Mouse (Mus musculus) gastrocnemius, adult 8-10 months (tissue): ENCODE results near the gene 1700020A23Rik. TPM values are rescaled to one million over a fixed set of nuclear protein-coding genes. Genes with fewer than 3 reads are reported as not detected.
"Not testable (repeated sequence)": the region's sequence is repeated elsewhere in the genome, so short reads cannot be mapped to it uniquely, and the experiment has no call there.

Source experiments
- DNase-seq, 2 experiments: peaks; one replicate each; pipeline ENCODE4 v3.0.0; 2022; ENCODE audit warnings: low spot score in 2 of 2
- total RNA-seq, 4 experiments: library from RNA; stranded (reverse); gene quantifications; 2 replicates each; pipeline ENCODE4 v1.2.4; 2022

Gene 1700020A23Rik
- total RNA-seq = not detected

DNA sequence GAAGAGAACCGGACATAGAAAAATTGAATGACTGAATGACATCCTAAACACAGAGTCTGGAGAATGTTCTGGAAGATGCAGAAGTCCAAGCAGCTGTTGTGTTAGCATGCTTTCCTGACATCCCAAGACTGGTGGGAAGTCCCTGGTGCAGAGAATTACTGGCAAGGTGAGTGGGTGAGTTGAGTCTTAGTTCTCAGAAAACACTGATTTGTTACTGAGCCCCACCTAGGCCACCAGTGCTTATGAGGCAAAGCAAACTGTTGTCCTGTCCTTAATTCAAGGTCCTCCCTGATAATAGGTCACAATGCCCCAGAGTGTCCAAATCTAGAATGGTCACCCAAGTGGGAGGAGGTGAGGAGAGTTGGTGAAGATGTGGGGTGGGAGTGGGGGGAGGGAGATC, at the start of gene 1700020A23Rik, which contains the start of gene Gm28372:
1700020A23Rik (plus strand) TSS at position 321 of the 400 bp plus-strand sequence.
Gm28372 (plus strand) TSS at position 301 of the 400 bp plus-strand sequence.
- DNase-seq = no peak

DNA sequence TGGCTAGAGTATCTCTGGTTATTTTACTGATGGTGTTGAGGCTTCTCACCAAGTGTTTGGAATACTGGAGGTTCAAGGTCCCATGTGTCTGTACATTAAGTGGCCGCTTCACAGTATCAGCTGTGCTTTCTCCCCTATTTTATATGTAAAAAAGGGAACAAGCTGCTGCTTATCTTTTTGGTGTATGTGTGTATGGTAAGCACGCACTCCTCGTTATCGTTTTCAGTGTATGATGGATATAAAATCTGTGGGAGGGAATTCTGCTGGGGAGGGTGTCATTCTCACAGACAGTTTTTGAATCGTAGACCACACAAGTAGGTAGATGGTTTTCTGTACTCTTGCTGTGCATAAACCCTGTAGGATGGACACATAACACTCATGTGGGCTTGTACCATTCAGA, 47.5 kb upstream of the 1700020A23Rik start:
- no peak for DNase-seq

DNA sequence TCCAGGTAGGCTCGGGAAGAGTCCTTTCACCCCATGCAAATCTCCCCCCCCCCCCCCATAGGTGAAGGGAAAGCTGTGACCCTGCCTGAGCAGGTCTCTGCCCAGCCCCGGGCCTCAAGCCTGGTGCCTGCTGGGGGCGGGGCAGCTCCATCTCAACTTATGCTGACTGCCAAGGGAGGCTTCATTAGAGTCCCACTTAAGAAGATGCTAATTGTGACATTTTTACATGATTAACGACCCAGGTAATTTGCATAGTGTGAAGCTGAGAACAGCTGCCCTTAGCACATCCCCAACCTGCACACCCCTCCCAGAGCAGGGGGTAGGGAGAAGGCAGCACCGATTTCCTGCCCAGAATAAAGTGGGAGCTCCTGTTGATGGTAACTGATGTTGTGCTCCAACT, 46.2 kb upstream of the 1700020A23Rik start:
- DNase-seq = no peak

DNA sequence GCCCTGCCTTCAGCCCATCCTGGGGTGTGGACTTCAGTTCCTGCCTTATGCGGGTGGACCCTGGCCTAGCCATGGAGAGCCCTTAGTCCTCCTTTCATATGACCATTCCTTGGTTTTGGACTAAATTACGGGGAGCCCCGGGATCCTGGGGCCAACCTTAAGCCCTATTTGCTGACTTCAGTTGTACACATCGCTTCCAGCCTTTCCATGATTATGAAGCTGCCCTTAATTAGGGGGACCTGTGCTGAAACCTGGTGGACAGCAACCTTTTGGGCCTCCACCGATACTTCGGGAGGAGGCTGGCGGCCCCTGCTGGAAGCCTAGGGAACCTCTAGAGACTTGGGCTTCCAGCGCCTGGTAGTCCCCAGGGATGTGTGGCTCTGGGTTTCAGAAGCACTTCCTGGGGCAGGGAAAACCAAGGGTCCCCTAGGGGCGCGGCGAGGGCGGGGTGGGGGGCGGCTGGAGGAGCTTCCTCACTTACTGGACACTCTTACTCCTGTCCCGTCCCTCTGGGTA, 42.5 kb upstream of the 1700020A23Rik start:
- DNase-seq = no peak

DNA sequence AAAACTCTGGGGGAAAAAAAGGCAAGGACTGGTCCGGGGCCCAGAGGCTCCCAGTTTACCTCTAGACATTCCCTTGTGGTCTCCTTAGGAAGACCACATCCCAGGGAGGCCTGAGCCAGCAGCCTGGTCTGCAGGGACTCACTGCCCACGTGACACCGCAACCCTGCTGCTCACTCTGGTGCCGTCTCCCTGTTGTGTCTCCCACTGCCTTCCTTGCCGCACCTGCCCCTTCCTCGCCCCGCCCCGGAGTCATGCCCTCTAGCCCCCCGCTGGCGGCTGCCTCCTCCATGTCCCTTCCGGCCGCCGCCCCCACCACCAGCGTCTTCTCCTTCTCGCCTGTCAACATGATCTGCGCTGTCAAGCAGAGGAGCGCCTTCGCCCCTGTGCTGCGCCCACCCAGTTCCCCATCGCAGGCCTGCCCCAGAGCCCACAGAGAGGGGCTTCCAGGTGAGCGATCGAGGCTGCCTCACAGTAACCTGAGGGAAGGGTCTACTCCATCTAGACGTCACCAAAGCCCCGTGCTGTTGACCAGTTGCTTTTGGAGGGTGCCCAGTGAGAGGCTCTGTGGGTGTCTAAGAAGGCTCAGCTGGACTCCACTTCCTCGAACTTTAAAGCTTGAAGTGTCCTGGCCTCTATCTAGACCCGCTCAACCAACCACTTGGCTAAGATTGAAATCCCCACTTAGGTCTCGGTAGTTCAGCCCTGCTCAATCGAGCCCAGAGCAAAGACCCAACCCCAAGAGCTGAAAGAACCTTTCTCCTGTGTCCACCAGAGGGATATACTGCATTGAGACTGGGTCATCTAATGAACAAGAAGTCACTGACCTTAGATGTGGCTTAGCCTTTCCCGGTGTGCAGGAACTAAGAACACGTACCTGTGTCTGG, 39.6 kb upstream of the 1700020A23Rik start:
- no peak for DNase-seq

DNA sequence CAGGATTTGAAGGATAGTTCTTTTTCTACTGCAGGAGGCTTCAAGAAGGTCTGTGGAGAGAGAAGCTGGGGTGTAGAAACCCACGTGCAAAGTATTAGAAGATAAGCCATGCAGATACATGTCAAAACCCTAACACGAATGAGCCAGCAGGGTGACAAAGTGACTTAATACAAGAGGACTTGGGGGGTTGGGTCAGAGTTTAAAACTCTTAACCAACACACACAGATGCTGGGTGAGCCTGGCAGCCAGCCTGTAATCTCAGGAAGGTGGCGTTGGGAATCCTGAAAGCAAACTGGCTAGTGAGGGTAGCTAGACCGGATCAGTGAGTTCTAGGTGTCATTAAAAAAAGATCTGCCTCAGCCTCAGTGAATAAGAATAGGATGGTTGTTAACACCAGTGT, 37.7 kb upstream of the 1700020A23Rik start:
- DNase-seq = no peak

DNA sequence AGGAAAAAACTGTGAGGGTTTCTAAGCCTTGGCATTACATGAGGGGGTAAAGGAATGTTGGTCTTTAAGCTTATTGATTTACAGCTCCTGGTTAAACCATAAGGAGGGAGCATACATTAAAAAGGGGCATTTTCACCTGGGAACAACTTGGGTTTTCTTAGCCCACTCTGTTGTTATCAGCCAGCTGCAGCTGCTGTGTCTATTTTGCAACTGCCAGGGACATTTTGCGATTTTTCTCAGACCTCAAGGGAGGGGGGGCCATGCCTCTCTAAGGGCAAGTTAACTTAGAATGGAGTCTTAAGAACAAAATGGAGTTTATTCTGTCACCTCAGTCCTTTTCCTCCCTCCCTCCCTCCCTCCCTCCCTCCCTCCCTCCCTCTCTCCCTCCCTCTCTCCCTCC, 32.0 kb upstream of the 1700020A23Rik start:
- not testable (repeated sequence) for DNase-seq

DNA sequence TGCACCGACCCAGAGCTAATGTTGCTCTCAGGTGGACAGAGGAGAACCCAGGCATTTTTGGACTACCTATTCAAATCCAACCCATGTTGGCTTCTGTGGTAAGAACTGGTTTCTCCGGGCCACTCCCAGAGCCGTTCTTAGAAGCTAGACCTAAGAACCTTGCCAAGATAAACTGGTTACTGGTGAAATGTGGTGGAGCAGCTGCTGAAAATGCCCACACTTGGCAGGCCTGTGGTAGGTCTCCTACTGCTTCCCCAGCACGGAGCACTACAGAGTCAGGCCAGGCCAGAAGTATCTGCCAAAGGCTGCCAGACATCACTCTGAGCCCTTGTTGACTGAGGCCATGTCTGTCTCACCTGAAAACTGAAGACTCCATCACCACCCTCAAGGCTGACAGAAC, 30.1 kb upstream of the 1700020A23Rik start:
- DNase-seq = no peak

DNA sequence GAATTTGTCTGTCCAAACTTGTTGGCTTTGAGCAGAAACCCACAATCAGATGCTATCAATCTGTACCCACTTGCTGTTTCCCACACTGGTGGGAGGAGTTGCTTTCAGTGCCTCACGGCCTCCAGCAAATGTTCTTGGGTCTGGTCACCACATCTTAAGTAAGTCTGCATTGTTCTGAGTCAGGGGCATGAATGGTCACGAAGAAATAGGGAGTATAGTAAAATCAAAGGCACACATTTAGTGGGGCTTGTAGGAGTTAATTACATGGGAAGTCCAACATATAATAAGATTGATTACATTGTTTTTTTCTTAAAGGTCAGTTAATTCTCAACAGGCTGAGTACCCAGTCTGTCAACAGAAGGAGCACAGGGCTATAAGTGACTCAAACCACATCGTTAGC, 21.9 kb upstream of the 1700020A23Rik start:
- DNase-seq = no peak

DNA sequence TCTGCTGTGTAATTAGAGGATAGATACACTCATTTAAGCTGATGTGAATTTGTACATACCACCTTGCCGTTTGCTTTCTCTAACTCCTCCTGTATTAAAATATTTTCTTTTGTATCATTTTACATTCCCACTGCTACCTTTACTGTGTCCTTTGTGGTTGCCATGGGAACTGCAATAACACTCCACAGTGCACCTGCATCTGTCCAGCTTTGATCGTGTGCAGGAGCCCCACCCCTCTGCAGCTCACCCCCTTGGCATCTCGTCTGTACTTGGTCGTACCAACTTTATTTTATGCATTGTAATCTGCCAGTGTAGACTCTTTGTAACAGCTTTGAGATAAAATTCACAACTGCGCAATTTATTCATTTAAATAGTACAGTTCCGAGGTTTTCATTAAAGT, 21.2 kb upstream of the 1700020A23Rik start:
- no peak for DNase-seq

DNA sequence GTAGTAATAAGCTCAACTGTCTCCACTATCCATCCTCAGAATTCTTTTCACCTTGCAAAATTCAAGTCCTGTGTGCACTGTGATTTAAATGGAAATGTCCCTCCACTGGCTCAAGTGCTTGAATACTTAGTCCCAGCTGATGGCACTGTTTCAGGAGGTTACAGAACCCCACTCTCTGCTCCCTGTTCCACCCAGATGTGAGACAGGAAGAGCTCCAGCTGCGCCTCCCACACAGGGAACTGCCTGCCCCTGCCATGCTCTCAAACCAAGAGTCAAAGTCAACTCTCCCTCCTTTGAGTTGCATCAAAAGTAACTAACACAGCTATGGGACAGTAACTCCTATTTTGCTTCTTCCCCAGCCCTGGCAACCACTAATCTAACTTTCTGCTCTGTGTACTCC, 18.8 kb upstream of the 1700020A23Rik start:
- no peak for DNase-seq

DNA sequence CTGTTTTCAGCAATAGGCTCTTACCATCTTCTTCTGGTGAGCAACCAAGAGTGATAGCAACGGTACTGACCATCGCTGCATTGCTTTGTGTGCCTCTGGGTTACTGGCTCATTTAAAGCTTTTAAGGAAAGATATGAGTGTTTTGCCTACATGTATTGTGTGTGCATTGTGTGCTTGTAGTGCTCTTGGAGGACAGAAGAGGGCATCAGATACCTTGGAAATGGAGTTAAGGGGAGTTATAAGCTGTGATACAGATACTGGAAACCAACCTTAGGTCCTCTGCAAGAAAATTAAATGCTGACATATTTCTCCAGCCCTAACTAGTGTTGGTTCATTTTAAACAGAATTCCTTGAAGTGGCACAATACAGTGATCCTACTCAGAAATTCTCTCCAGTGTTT, 16.3 kb upstream of the 1700020A23Rik start:
- DNase-seq = no peak

DNA sequence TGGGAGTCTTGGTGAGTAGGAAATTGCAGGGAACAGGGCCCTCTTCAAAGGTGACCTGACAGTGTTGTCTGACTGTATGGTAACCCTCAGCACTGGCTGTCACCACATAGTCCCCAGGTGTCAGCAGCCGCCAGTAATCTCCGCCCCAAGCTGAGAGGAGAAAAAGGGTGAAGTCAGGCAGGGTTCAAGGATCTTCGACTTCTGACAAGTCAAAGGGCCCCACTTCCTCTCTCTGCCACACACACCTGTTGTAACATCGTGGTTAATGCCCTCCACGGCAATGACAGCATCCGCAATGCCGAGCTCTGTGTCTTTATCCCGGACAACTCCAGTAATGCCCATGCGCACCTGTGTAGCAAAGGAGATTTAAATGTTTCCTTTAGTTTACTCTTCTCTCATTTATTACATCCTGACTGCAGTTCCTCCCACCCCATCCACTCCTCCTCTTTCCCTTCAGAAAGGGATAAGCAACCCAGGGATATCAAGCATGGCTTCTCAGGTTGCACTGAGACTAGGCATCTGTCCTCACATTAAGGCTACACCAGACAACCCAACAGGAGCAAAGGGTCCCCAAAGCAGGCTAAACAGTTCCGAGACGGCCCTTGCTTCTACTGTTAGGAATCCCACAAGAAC, 13.9 kb upstream of the 1700020A23Rik start:
- DNase-seq = no peak

DNA sequence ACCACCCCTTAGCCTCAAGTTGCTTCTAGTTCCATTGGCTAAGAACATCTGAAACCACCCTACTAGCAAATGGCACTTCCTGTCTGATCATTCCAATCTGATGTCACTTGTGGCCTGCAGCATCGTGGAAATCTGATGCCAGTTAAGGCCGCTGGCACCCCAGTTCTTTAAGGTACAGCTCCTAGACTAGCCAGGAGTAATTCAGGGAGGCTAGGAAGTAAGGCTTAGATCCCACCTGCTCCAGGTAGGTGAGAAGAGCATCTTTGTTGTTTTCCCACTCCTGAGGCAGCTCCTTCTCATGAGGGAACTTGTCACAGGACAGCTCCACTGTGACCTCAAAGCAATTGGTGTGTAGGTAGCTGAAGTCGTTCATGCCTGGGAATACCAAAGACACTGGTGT, 12.2 kb upstream of the 1700020A23Rik start:
- DNase-seq = no peak

DNA sequence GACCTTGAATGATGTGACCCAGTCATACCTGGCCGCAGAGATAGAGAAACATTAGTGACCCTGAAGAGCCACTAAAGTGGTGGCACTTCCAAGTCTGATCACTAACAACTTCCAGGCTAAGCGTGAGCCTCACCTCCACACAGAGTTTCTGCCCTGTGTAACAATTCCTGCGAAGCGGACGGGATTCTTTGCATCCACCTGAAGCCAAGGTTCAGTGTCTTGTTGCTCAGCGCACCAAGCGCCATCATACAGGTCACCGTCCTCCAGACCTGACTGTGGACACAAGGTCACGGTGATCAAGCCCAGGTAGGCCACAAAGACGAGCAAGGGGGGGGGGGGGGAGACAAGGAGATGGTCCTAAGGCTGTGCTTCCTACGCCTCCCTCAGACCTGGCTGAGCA, 9.4 kb upstream of the 1700020A23Rik start:
- no peak for DNase-seq

DNA sequence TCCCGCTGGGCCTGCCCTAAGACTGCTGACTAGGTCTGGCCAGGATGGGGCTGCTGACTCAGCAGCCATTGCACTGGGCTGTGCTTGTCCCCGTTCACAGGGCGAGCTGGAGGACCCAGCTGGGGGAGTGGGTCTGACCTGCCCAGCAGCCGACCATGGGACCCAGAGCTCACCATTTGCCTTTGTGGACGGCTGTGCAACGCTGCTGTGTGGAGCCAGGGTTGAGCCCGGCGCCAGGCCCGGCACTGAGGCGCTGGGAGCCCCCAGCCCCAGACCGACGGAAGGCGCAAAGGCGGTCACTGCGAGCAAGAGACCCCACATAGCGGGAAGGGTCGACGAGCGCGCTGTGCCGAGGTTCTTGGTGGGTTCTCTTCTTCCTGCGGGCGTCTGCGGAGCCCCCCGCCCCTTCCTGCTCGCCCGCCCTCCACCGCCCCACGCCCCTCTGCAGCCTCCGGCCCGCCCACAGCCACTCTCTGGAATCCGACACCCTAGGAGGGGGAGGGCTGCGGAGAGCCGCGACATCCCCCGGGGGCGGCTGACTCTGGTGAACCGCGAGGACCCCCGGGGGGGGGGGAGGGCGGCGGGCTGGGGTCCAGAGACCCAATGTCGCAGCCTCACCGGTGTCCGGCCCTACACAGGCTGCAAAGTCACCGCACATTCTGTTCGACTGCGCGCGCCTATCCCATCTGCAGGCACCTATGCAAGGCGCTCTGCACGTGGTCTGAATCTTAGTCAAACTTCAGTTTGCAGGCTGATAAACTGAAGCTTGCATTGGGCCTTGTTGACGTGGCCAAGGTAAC, 7.7 kb upstream of the 1700020A23Rik start, which contains the start of gene Cpxm1:
Cpxm1 (minus strand) TSS at position 389 of the 800 bp plus-strand sequence.
- no peak for DNase-seq

DNA sequence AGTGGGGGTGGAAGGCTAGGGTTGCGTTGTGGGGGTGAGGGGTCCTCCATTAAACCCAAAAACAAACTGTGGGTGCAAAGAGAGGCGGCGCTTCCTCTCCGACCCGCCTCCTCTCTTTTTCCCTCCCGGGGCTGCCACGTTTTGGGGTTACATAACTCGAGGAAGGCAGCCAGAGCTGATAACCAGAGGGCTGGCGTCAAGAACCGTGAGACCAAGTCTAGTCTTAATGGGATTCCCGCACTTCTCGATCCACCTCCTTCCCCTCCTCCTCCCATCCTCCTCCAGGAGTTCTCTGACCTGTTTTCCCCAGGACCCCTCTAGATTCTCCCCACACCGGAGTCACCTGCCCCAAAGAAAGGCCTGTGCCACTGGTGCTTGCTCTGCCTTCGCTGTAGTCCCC, 7.0 kb upstream of the 1700020A23Rik start:
- no peak for DNase-seq

DNA sequence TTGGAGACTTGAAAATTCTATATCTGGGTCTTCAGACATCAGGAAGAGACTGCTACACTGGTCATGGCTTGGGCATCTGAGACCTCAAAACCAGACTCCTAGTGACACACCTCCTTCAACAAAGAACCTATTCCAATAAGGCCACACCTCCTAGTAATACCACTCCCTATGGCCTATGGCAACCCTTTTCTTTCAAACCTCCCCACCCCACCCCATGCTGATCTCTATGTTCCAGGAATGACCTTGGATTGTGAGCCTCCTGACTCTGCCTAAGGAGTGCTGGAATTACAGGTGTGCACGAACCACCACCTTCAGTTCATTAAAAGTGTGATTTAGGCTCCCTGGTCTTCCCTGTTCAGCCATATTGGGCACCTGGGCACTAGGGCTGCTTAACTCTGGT, 5.0 kb upstream of the 1700020A23Rik start:
- no peak for DNase-seq

DNA sequence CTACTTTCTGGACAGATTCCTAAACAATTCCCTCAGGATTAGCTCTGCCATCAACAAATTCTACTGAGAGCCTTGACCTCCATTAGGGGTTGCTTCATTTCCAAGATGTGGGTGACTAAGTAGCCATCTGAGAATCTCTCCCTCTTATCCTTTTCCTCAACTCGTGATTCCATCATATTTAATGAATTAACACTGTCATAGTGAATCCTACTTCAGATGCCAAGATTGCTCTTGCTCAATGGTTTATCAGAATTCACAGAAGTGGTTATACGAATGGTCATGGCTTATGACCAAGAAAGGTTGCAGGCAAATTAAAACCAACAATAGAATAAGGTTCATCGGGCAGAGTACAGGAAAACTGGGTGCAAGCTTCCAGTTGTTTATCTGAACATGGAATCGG, 3.2 kb upstream of the 1700020A23Rik start:
- no peak for DNase-seq

DNA sequence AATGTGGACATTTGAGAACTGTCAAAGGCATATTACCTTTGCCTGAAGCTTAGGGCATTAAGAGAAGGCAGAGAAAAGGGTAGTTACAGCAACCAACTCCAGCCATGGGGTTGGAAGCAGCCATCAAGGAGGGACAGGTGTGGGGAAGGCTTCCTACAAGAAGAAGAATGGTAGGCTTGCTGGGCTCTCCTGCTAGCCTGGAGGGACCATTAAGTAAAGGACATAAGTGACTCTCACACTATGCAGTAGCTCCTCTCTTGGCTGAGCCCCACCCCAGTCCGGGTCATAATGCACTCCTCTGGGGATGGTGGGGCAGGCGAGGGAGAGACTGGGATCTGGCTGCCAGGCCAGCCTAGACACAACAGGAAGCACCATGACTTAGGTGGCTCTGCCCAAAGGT, 1.1 kb downstream of the 1700020A23Rik start, which contains the start of gene Tmem239:
Tmem239 (plus strand) TSS at position 301 of the 400 bp plus-strand sequence.
- no peak for DNase-seq

DNA sequence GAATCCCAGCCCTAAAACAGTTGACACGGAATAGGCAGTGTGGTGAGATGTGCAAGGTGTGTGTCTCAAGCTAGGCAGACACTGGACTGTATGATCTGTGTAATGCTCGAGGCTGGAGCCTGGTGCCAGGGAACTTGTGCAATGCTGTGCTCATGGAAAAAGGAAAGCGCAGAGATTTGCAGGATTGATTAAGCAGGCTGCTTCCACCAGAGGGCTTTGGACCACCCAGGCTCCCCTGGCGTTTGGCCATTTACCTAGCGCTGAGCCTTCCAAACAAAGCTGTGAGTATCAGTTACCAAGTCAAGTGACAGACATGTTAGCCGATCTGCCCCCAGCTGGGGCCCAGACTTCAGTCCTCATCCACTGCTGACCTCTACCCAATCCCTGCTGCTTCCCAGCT, 3.1 kb downstream of the 1700020A23Rik start:
- no peak for DNase-seq
